Mouse (Mus musculus) liver, embryonic 11.5 days (tissue): ENCODE results near the gene Tenm3. TPM values are rescaled to one million over a fixed set of nuclear protein-coding genes. Genes with fewer than 3 reads are reported as not detected.

Experiments
- ATAC-seq: fragments of 200-750 bp; cut with Nextera tagmentation; replicated peaks from 2 replicates; pipeline ENCODE4 v1.8.0; 2017; ENCODE audit warnings: moderate number of reproducible peaks, mild to moderate bottlenecking, moderate TSS enrichment, moderate library complexity; ENCODE audit not compliant: low FRiP score
- DNase-seq: peaks from one replicate; pipeline ENCODE4 v3.0.0-alpha.2; 2017; ENCODE audit warnings: low spot score
- H3K27ac ChIP-seq: fragments of 300-500 bp; sonication (generic); 2 replicates; pipeline ENCODE4 v1.5.1; 2014; ENCODE audit warnings: mild to moderate bottlenecking, low read depth, low read length, control low read depth
- H3K27me3 ChIP-seq: fragments of 300-500 bp; sonication (generic); replicated peaks from 2 replicates; pipeline ENCODE4 v1.6.1; 2014; ENCODE audit warnings: low read length, mixed read lengths; ENCODE audit not compliant: control insufficient read depth, insufficient read depth
- H3K36me3 ChIP-seq: fragments of 300-500 bp; sonication (generic); 2 replicates; pipeline ENCODE4 v1.6.1; 2014; ENCODE audit warnings: mild to moderate bottlenecking, low read length, moderate library complexity, mixed read lengths; ENCODE audit not compliant: control insufficient read depth, insufficient read depth
- H3K4me1 ChIP-seq: fragments of 300-500 bp; sonication (generic); replicated peaks from 2 replicates; pipeline ENCODE4 v1.6.1; 2014; ENCODE audit warnings: low read length, mixed read lengths; ENCODE audit not compliant: control insufficient read depth, insufficient read depth
- H3K4me2 ChIP-seq: fragments of 300-500 bp; sonication (generic); 2 replicates; pipeline ENCODE4 v1.6.1; 2014; ENCODE audit warnings: mild to moderate bottlenecking, control low read depth, moderate library complexity
- H3K4me3 ChIP-seq: fragments of 300-500 bp; sonication (generic); 2 replicates; pipeline ENCODE4 v1.5.1; 2014; ENCODE audit warnings: low read depth, low read length, control low read depth
- H3K9ac ChIP-seq: fragments of 300-500 bp; sonication (generic); 2 replicates; pipeline ENCODE4 v1.6.1; 2014; ENCODE audit warnings: low read depth, low read length, control low read depth
- H3K9me3 ChIP-seq: fragments of 300-500 bp; sonication (generic); 2 replicates; pipeline ENCODE4 v1.6.1; 2016; ENCODE audit warnings: low read length, inconsistent platforms, mixed read lengths; ENCODE audit not compliant: control insufficient read depth
- WGBS: fragments of 180-500 bp; shearing (Covaris S2); extraction: QIAGEN DNeasy Blood & Tissue Kit; methylation state at CpG from one replicate; pipeline ENCODE4 v1.1.7; 2014; 5-methylcytosine and 5-hydroxymethylcytosine counted together
- polyA plus RNA-seq: library from polyadenylated mRNA; unstranded; fragments of >200 nt; fragmentation: Nextera tagmentation; extraction: Ambion mirVana; gene quantifications from 2 replicates; pipeline ENCODE4 v1.2.1, GENCODE M21; 2014

Tenm3 gene
- polyA plus RNA-seq, 1 experiment from 2014 or later = 13.6 TPM

DNA sequence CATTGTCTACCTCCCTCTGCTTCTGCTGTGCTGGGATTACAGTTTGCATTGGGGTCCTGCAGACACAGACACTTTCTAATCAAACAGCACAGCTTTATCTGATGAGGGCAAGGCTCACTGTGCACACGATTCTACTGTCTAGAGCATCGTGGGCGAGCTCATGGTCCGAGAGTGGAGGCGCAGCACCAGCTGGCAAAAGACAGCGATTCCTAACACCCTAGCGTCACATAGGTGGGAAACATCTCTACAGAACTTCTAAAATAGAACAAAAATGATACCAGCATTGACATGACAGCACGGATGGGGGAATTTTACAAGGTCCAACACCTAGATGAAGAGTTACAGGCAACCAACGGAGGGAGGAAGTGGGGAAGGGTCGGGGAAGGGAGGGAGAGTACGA, 561.9 kb downstream of the Tenm3 start:
- Histone ChIP-seq H3K9ac (no peak overlapping the region), H3K4me1 (no peaks in the 10 kb centered on the region), H3K4me3 (no peak overlapping the region), H3K4me2 (no peak overlapping the region), H3K27ac (no peak overlapping the region), H3K36me3 (no peaks in the 10 kb centered on the region; the same call in 1 of the 2 replicates), H3K27me3 (no peaks in the 10 kb centered on the region), H3K9me3 (no peaks in the 10 kb centered on the region)
- ATAC-seq (no peak), DNase-seq (no peak)
- 84% methylated on average over 11 of the region's 11 CpGs for WGBS

DNA sequence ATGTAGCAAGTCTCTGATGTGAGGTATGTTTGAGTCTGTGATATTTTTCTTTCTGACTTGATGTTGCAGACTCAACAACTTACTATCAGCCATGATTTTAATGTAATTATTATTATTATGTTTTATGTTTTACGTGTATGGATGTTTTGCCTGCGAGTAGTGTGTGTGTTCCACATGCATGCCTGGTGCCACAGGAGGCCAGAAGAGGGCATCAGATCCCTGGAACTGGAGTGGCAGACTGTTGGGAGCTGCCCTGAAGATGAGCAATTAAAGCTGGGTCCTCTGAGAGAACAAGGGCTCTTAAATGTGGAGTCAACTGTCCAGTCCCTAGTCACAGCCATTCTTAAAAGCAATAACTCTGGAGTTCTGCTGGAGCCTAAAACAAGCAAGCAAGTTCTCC, 564.4 kb downstream of the Tenm3 start:
- 0 out of 2 replicates have a peak, but pooled peaks cover 3% of the 10 kb centered on the region for H3K9me3 ChIP-seq
- no peak overlapping the region for H3K9ac ChIP-seq
- no peaks in the 10 kb centered on the region for H3K4me1 ChIP-seq
- no peak overlapping the region for H3K4me2 ChIP-seq
- no peak for DNase-seq
- no peaks in the 10 kb centered on the region for H3K27me3 ChIP-seq
- peaks cover 8% of the 10 kb centered on the region; the same call in 1 of the 2 replicates for H3K36me3 ChIP-seq
- no peak overlapping the region for H3K4me3 ChIP-seq
- H3K27ac ChIP-seq = no peak overlapping the region
- ATAC-seq = no peak
- 88% methylated on average over 2 of the region's 2 CpGs for WGBS

DNA sequence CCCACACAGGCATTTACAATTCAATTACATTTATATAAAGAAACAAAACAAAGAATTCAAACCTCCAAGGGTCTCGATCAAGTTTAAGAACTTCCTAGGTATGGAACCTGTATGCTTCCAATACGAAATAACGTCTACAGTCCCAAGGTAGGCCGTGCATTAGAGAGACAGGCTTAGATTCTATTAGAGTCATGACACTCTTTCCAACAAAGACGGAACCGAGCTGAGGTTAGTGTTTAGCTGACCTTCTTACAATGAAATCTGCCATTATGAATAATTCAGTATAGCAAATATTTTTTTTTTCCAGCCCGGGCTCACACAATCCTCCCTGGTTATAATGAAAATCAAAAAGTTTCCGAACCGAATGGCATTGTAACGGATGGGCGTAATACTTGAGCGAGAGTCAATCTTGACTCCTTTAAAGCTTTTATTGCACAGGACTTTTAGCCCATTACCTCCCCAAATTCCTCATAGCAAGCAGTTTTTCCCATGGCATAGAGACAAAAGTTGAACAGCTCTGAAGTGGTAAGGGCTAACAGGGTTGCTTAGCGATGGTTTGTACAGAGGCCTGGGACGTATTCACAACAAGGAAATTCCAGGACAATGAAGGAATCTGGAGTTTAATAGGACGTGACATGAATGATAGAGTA, 565.6 kb downstream of the Tenm3 start:
- Histone ChIP-seq H3K4me3 (no peak overlapping the region), H3K9ac (no peak overlapping the region), H3K9me3 (0 out of 2 replicates have a peak, but pooled peaks cover 3% of the 10 kb centered on the region), H3K27ac (no peak overlapping the region), H3K27me3 (no peaks in the 10 kb centered on the region), H3K4me1 (no peaks in the 10 kb centered on the region), H3K36me3 (peaks cover 8% of the 10 kb centered on the region; the same call in 1 of the 2 replicates), H3K4me2 (no peak overlapping the region)
- ATAC-seq (no peak), DNase-seq (no peak)
- 90% methylated on average over 15 of the region's 15 CpGs for WGBS

DNA sequence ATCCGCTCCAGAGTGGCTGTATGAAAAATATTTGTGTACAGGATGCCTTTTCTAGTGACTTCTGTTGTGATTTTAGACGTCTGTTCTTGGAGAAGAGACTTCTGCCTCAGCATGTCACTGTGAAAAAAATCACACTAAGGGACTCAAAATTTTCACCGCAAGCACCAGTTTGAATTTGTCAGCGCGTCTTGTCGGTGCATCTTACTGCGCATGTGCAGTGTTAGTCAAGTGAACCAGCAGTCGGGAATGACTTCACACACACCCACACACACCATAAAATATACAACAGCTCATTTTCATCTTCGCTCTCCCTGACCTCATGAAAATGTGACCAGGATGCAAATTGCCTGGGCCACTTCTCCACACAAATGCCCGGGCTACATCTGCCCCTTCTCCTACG, 568.7 kb downstream of the Tenm3 start:
- H3K27ac ChIP-seq = no peak overlapping the region
- H3K9ac ChIP-seq = no peak overlapping the region
- no peaks in the 10 kb centered on the region for H3K4me1 ChIP-seq
- H3K36me3 ChIP-seq = peaks cover 8% of the 10 kb centered on the region; the same call in 1 of the 2 replicates
- no peaks in the 10 kb centered on the region for H3K27me3 ChIP-seq
- no peak overlapping the region for H3K4me3 ChIP-seq
- DNase-seq (no peak), ATAC-seq (no peak)
- WGBS = 88% methylated on average over 11 of the region's 11 CpGs
- no peak overlapping the region for H3K4me2 ChIP-seq
- H3K9me3 ChIP-seq = 0 out of 2 replicates have a peak, but pooled peaks cover 3% of the 10 kb centered on the region

DNA sequence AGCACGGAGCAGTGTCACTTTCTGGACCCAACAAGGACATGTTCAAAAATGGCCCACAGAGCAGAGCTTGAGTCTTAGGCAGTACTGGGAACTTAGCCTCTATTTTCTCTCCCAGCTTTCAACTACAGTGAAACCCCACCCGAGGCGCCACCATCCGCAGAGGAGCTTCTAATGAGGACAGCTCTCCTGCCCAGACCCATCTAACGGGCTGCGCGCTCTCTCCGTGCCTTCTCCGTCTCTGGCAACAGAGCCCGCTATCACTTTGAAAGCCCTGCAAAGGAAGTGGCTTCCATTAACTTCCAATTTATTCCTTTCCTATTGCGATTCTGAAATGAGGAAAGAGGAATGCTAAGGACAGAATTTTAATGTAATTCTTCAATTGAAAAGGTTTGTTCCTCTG, 569.2 kb downstream of the Tenm3 start:
- H3K9ac ChIP-seq = no peak overlapping the region
- DNase-seq (no peak), ATAC-seq (no peak)
- 86% methylated on average over 11 of the region's 11 CpGs for WGBS
- no peaks in the 10 kb centered on the region for H3K27me3 ChIP-seq
- no peak overlapping the region for H3K4me3 ChIP-seq
- H3K4me1 ChIP-seq = no peaks in the 10 kb centered on the region
- no peak overlapping the region for H3K4me2 ChIP-seq
- peaks cover 8% of the 10 kb centered on the region; the same call in 1 of the 2 replicates for H3K36me3 ChIP-seq
- no peak overlapping the region for H3K27ac ChIP-seq
- 0 out of 2 replicates have a peak, but pooled peaks cover 3% of the 10 kb centered on the region for H3K9me3 ChIP-seq

DNA sequence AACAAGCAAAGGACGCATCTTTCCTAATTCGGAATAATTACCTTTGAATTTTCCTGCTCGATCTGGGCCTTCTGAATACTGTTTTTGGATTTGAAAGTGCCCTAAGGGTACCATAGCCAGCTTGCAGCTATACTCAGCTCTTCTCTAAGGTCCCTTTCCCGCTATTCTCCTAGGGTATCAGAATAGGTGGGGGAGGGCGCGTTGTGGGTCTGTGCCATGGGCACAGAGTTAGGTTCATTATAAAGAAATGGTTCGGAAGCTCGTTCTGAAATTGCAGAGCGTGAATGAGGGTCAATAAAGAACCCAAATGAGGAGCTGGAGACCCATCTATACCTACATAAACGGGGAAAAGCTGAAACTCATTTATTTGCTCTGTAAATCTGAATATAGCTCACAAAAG, 575.1 kb downstream of the Tenm3 start:
- no peak overlapping the region for H3K9ac ChIP-seq
- ATAC-seq = no peak
- no peak overlapping the region for H3K4me3 ChIP-seq
- no peaks in the 10 kb centered on the region for H3K4me1 ChIP-seq
- H3K27ac ChIP-seq = no peak overlapping the region
- no peaks in the 10 kb centered on the region for H3K27me3 ChIP-seq
- 86% methylated on average over 10 of the region's 10 CpGs for WGBS
- no peak overlapping the region for H3K4me2 ChIP-seq
- no peaks in the 10 kb centered on the region for H3K36me3 ChIP-seq
- DNase-seq = no peak
- H3K9me3 ChIP-seq = no peaks in the 10 kb centered on the region

DNA sequence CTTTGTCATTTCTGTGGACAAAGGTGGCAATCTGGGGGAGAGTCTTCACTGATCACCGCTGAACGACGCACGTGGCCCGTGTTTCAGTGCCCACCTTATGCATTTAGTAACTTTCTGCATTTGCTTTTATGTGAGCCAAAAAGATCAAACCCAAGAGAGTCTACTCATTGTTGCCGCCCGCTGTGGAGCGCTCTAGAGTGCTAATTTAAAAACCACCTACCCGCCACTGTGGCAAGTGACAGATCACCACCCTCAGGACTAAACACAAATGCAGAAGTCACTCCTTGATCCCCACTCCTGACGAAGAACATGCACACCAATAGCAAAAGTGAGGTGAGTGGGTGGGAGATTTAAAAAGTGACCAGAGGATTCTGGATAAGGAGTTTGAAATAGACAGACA, 583.5 kb downstream of the Tenm3 start:
- Histone ChIP-seq H3K36me3 (no peaks in the 10 kb centered on the region), H3K4me1 (no peaks in the 10 kb centered on the region), H3K27ac (no peak overlapping the region), H3K9me3 (no peaks in the 10 kb centered on the region), H3K4me2 (no peak overlapping the region), H3K9ac (no peak overlapping the region), H3K27me3 (no peaks in the 10 kb centered on the region), H3K4me3 (no peak overlapping the region)
- 85% methylated on average over 10 of the region's 10 CpGs for WGBS
- no peak for ATAC-seq
- no peak for DNase-seq

DNA sequence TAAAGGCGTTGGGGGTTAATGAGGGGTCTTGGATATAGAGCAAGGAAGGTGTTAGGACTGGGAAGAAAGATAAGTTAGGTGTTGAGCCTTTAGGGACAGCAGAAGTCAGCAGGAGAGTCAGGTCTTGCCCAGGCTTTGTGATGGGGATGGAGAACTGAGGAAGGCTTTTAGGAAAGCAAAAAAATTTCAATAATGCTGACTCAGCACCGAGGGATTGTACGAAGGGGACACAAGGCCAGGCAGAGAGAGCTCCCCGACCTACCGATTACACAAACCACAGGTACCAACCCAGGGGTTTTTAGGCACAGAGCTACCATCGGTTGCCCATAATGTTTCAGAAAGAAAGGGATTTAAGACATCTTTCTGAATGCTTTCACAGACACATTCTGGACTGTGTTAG, 583.9 kb downstream of the Tenm3 start:
- Histone ChIP-seq H3K4me3 (no peak overlapping the region), H3K27me3 (no peaks in the 10 kb centered on the region), H3K4me1 (no peaks in the 10 kb centered on the region), H3K9me3 (no peaks in the 10 kb centered on the region), H3K4me2 (no peak overlapping the region), H3K9ac (no peak overlapping the region), H3K36me3 (no peaks in the 10 kb centered on the region), H3K27ac (no peak overlapping the region)
- DNase-seq (no peak), ATAC-seq (no peak)
- 61% methylated on average over 6 of the region's 6 CpGs for WGBS

DNA sequence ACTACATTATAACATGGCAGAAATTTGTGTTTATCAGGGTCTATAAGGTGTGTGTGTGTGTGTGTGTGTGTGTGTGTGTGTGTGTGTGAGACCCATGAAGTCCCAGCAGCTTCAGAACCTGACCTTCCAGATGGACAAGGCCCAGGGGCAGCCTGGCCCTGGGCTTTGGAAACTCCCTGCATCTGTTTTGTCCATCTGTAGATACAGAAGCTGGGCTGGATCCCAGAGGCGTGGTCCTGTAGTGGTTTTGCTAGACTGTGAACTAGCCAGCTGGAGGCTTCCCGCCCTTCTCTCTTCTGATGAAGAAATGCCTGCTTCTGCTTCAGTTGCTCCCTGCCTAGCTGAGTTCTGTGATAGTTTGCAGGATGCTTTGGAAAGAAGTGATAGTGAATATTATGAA, 599.9 kb downstream of the Tenm3 start:
- DNase-seq = no peak
- H3K4me1 ChIP-seq = no peaks in the 10 kb centered on the region
- H3K9ac ChIP-seq = no peak overlapping the region
- H3K27ac ChIP-seq = no peak overlapping the region
- no peak overlapping the region for H3K4me3 ChIP-seq
- no peaks in the 10 kb centered on the region for H3K9me3 ChIP-seq
- no peak for ATAC-seq
- no peaks in the 10 kb centered on the region for H3K36me3 ChIP-seq
- no peaks in the 10 kb centered on the region for H3K27me3 ChIP-seq
- WGBS = 70% methylated on average over 2 of the region's 2 CpGs
- H3K4me2 ChIP-seq = no peak overlapping the region
